8 mouse cellular contexts compared by ENCODE assay signal in the genomic region with DNA sequence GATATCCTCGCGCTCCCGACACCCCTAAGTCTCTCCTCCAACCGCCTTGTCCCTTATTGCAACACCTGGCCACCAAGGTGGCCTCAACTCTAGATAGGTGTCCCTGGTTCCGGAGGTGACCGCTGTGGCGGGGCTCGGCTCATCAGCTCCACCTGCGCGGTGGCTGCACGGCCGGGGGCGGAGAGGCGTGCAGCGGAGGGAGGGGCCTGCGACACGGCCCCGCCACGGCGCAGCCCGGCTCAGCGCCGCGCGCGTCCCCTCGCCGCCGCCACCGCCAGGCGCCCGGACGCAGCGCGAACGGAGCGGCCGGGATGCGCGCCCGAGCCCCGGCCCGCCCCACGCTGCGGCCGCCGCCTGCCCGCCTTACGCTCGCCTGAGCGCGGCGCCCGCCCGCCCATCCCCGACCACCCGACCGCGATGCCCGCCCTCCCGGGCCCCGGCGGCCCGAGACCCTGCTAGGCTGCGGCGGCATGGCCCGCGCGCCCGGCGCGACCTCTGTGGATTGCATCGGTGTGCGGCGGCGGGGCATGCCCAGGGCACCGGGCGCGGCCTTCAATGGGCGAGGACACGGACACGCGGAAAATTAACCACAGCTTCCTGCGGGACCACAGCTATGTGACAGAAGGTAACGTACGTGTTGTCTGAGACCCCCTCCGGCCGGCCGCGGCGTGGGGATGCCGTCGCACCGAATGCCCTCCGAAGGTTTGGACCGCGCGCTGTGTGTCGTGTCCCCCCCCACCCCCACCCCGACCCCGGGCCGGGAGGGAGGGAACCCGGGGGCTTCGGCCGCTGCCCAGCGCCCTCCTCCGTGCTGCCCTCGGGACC. TPM values are rescaled to one million over a fixed set of nuclear protein-coding genes. Genes with fewer than 3 reads are reported as not detected.
DNase-seq lines count a peak whose midpoint lies in the region; ATAC-seq and TF ChIP-seq lines count a peak whose summit lies in the region.

A gene (plus strand): TSS at position 248 of the 825 bp plus-strand sequence.

- H3K4me2 ChIP-seq in heart, embryonic 16.5 days (ENCODE audit: low read depth, low read length): peak within 1 kb of the TSS; percentile 71
- H3K4me2 ChIP-seq in hindbrain, embryonic 11.5 days (replicated peaks; ENCODE audit: low read depth, low read length): peak within 1 kb of the TSS; percentile 84
- H3K4me2 ChIP-seq in limb, embryonic 14.5 days (replicated peaks; ENCODE audit: low read depth, low read length, severe bottlenecking): peak within 1 kb of the TSS; percentile 67

- H3K9me3 ChIP-seq in heart, embryonic 16.5 days (replicated peaks; ENCODE audit: control insufficient read depth, low read length): peaks cover 7% of the 10 kb centered on the region
- H3K9me3 ChIP-seq in hindbrain, embryonic 11.5 days (ENCODE audit: control insufficient read depth, low read length): no peaks in the 10 kb centered on the region
- H3K9me3 ChIP-seq in limb, embryonic 14.5 days (ENCODE audit: control insufficient read depth, low read length): no peaks in the 10 kb centered on the region

- H3K4me1 ChIP-seq in heart, embryonic 16.5 days (ENCODE audit: control insufficient read depth, insufficient read depth, low read length): no peaks in the 10 kb centered on the region
- H3K4me1 ChIP-seq in heart, adult 2 months (ENCODE audit: control insufficient read depth, insufficient read depth, low read length): no peaks in the 10 kb centered on the region
- peaks cover 14% of the 10 kb centered on the region for H3K4me1 ChIP-seq in hindbrain, embryonic 11.5 days (replicated peaks; ENCODE audit: control insufficient read depth, insufficient read depth, low read length)
- peaks cover 3% of the 10 kb centered on the region; the same call in 1 of the 2 replicates for H3K4me1 ChIP-seq in limb, embryonic 14.5 days (ENCODE audit: control insufficient read depth, insufficient read depth, low read length)
- no peaks in the 10 kb centered on the region for H3K4me1 ChIP-seq in small intestine, adult 2 months (ENCODE audit: control insufficient read depth, insufficient read depth, insufficient read length, low read length)

- H3K36me3 ChIP-seq in heart, embryonic 16.5 days (ENCODE audit: control insufficient read depth, insufficient read depth): no peaks in the 10 kb centered on the region
- H3K36me3 ChIP-seq in heart, adult 2 months (ENCODE audit: control insufficient read depth, insufficient read depth, low read length): no peaks in the 10 kb centered on the region
- H3K36me3 ChIP-seq in hindbrain, embryonic 11.5 days (ENCODE audit: control insufficient read depth, insufficient read depth, low read length): no peaks in the 10 kb centered on the region
- H3K36me3 ChIP-seq in limb, embryonic 14.5 days (ENCODE audit: control insufficient read depth, insufficient read depth, low read length): no peaks in the 10 kb centered on the region
- no peaks in the 10 kb centered on the region for H3K36me3 ChIP-seq in small intestine, adult 2 months (ENCODE audit: control insufficient read depth, insufficient read depth, low read length)

- TF ChIP-seq CTCF in heart, adult 2 months (IDR thresholded peaks at IDR 0.05): no peak
- TF ChIP-seq CTCF in small intestine, adult 2 months (IDR thresholded peaks at IDR 0.05; ENCODE audit: extremely low read depth, insufficient read length, insufficient replicate concordance, low read depth, low read length): no peak

- H3K9ac ChIP-seq in heart, embryonic 16.5 days (ENCODE audit: low read length): no peak within 1 kb of the TSS
- H3K9ac ChIP-seq in heart, adult 2 months (ENCODE audit: low read depth, low read length): no peak within 1 kb of the TSS
- H3K9ac ChIP-seq in hindbrain, embryonic 11.5 days (ENCODE audit: low read depth, low read length): peak within 1 kb of the TSS; percentile 31; the same call in 1 of the 2 replicates
- H3K9ac ChIP-seq in limb, embryonic 14.5 days (ENCODE audit: low read depth, low read length, severe bottlenecking): peak within 1 kb of the TSS; percentile 41

- intact Hi-C loops in heart, adult 2 months (cut with DNase I): no loop called here

- H3K27ac ChIP-seq in heart, embryonic 16.5 days (ENCODE audit: low read length): no peak within 1 kb of the TSS
- H3K27ac ChIP-seq in heart, adult 2 months: no peak within 1 kb of the TSS
- H3K27ac ChIP-seq in hindbrain, embryonic 11.5 days (ENCODE audit: low read depth, low read length): no peak within 1 kb of the TSS
- no peak within 1 kb of the TSS for H3K27ac ChIP-seq in limb, embryonic 14.5 days (replicated peaks; ENCODE audit: low read depth, low read length)
- no peak within 1 kb of the TSS for H3K27ac ChIP-seq in small intestine, adult 2 months (ENCODE audit: insufficient read depth, low read depth, low read length)

- TF ChIP-seq EP300 in heart, adult 2 months (IDR thresholded peaks at IDR 0.05; ENCODE audit: insufficient read depth, low read depth, low read length): no peak

- peaks cover 86% of the 10 kb centered on the region for H3K27me3 ChIP-seq in heart, embryonic 16.5 days (ENCODE audit: control insufficient read depth, insufficient read depth, low read length)
- H3K27me3 ChIP-seq in heart, adult 2 months (ENCODE audit: control insufficient read depth, insufficient read depth, low read length): peaks cover 15% of the 10 kb centered on the region
- H3K27me3 ChIP-seq in hindbrain, embryonic 11.5 days (ENCODE audit: control insufficient read depth, insufficient read depth, low read length): peaks cover 58% of the 10 kb centered on the region
- peaks cover 70% of the 10 kb centered on the region for H3K27me3 ChIP-seq in limb, embryonic 14.5 days (ENCODE audit: control insufficient read depth, insufficient read depth, low read length)
- peaks cover 34% of the 10 kb centered on the region for H3K27me3 ChIP-seq in small intestine, adult 2 months (ENCODE audit: control insufficient read depth, insufficient read depth, low read length)

- ATAC-seq in heart, embryonic 16.5 days (replicated peaks; ENCODE audit: extremely low read depth, insufficient read depth, low FRiP score): no peak
- ATAC-seq in hindbrain, embryonic 11.5 days (ENCODE audit: low FRiP score): peak; percentile 33
- no peak for ATAC-seq in limb, embryonic 14.5 days (ENCODE audit: low FRiP score, low read depth)

- H3K4me3 ChIP-seq in heart, embryonic 16.5 days (ENCODE audit: low read length): peak within 1 kb of the TSS; percentile 49
- no peak within 1 kb of the TSS for H3K4me3 ChIP-seq in heart, adult 2 months
- peak within 1 kb of the TSS; percentile 41 for H3K4me3 ChIP-seq in hindbrain, embryonic 11.5 days (ENCODE audit: low read depth, low read length)
- peak within 1 kb of the TSS; percentile 40 for H3K4me3 ChIP-seq in limb, embryonic 14.5 days (replicated peaks; ENCODE audit: low read length)
- peak within 1 kb of the TSS; percentile 18 for H3K4me3 ChIP-seq in small intestine, adult 2 months (ENCODE audit: low read depth, low read length)

- DNase-seq in heart, adult 2 months: no peak
- peak; percentile 81 to 89 for DNase-seq in cerebellum, adult 18-20 months
- peak; percentile 45 for DNase-seq in hindbrain, embryonic 11.5 days (ENCODE audit: low spot score)
- no peak for DNase-seq in limb, embryonic 14.5 days (ENCODE audit: low spot score)
- DNase-seq in ovary, postnatal 10 days (ENCODE audit: low spot score): no peak
- DNase-seq in thymus, postnatal 0 days (ENCODE audit: low spot score): no peak

- no peaks in the 10 kb centered on the region for H3K79me2 ChIP-seq in heart, adult 2 months (replicated peaks; ENCODE audit: control insufficient read depth, insufficient read depth, low read length)

- under 1% methylated on average over 79 of the region's 108 CpGs for WGBS in heart, embryonic 16.5 days
- WGBS in heart, adult 2 months: 2% methylated on average over 107 of the region's 108 CpGs
- 0% methylated on average over 70 of the region's 108 CpGs for WGBS in hindbrain, embryonic 11.5 days
- WGBS in limb, embryonic 14.5 days: under 1% methylated on average over 73 of the region's 108 CpGs
- 2% methylated on average over 105 of the region's 108 CpGs for WGBS in small intestine, adult 2 months

- no peak for TF ChIP-seq POLR2A in heart, adult 2 months (IDR thresholded peaks at IDR 0.05; ENCODE audit: insufficient read depth, low read depth, low read length)
- TF ChIP-seq POLR2A in limb, embryonic 14.5 days (IDR thresholded peaks at IDR 0.05; ENCODE audit: borderline replicate concordance, extremely low read depth, insufficient read depth, insufficient read length): no peak
- TF ChIP-seq POLR2A in small intestine, adult 2 months (IDR thresholded peaks at IDR 0.05; ENCODE audit: low read depth, low read length): no peak

RNA-seq across cellular contexts. Expression of the gene that starts here (rescaled TPM):
- polyA plus RNA-seq in heart, embryonic 16.5 days (2015; fragmentation: Nextera tagmentation; extraction: Ambion mirVana): 0.06 and 0.08 TPM in 2 replicates
- total RNA-seq in heart, adult 2 months (2021): under 1 TPM; 0.78 to 0.96 TPM
- 0.06 and 0.12 TPM in 2 replicates for polyA plus RNA-seq in heart, adult 2 months (2012; rRNA removed)
- 1.9 and 3.3 TPM in 2 replicates for polyA plus RNA-seq in hindbrain, embryonic 11.5 days (2014; fragmentation: Nextera tagmentation; extraction: Ambion mirVana)
- polyA plus RNA-seq in limb, embryonic 14.5 days (2012; rRNA removed): 0.54 and 0.63 TPM in 2 replicates
- polyA plus RNA-seq in limb, embryonic 14.5 days (2014; fragmentation: Nextera tagmentation; extraction: Ambion mirVana): 0.11 and 0.26 TPM in 2 replicates
- 0.62 and 0.89 TPM in 2 replicates for polyA plus RNA-seq in small intestine, adult 2 months (2012; rRNA removed)
- 0.04 TPM in 1 of 2 replicates, not detected in the other for polyA plus RNA-seq in thymus, postnatal 0 days (2015; fragmentation: Nextera tagmentation; extraction: Ambion mirVana)

Comparison
In these comparisons a context has a peak if more than half of its experiments do, and no peak if none do; other contexts are left out.
1. H3K9ac ChIP-seq: peak in hindbrain, embryonic 11.5 days (single experiment) and limb, embryonic 14.5 days (single experiment); none in heart, embryonic 16.5 days (single experiment) and heart, adult 2 months (single experiment).
2. DNase-seq: peak in cerebellum, adult 18-20 months (2 of 2) and hindbrain, embryonic 11.5 days (single experiment); none in heart, adult 2 months (0 of 2), limb, embryonic 14.5 days (single experiment), ovary, postnatal 10 days (single experiment) and thymus, postnatal 0 days (single experiment).
3. Peak in every context shown above with its lines, with median percentiles within 50 percentile points of each other: H3K4me2 ChIP-seq.